Mouse (Mus musculus): Measurements from ENCODE around the gene Ccsap. TPM values are rescaled to one million over a fixed set of nuclear protein-coding genes. Genes with fewer than 3 reads are reported as not detected.

Gene Ccsap
- polyA plus RNA-seq, 1 experiment from 2014 or later: 2.2 TPM

Other genes starting within 250 kb of the Ccsap start
- 6.0 and 7.0 TPM in 2 replicates for gene Rhou, start 206.3 kb downstream of the Ccsap start, polyA plus RNA-seq (2015; fragmentation: Nextera tagmentation; extraction: Ambion mirVana)
- 26.9 and 32.1 TPM in 2 replicates for gene Rab4a, start 54.2 kb downstream of the Ccsap start, polyA plus RNA-seq (2015; fragmentation: Nextera tagmentation; extraction: Ambion mirVana)
- 179 and 184 TPM in 2 replicates for gene Acta1, start 34.5 kb upstream of the Ccsap start, polyA plus RNA-seq (2015; fragmentation: Nextera tagmentation; extraction: Ambion mirVana)
- gene Nup133, start 89.1 kb upstream of the Ccsap start, polyA plus RNA-seq (2015; fragmentation: Nextera tagmentation; extraction: Ambion mirVana): 21.1 and 25.4 TPM in 2 replicates
- 17.1 and 20.6 TPM in 2 replicates for gene Abcb10, start 122.9 kb upstream of the Ccsap start, polyA plus RNA-seq (2015; fragmentation: Nextera tagmentation; extraction: Ambion mirVana)
- gene Taf5l, start 161.2 kb upstream of the Ccsap start, polyA plus RNA-seq (2015; fragmentation: Nextera tagmentation; extraction: Ambion mirVana): 20.3 and 28.9 TPM in 2 replicates
- 2.3 and 3.5 TPM in 2 replicates for gene Urb2, start 161.3 kb upstream of the Ccsap start, polyA plus RNA-seq (2015; fragmentation: Nextera tagmentation; extraction: Ambion mirVana)

Measured in heart, embryonic 15.5 days (tissue).